Mouse (Mus musculus): Measurements from ENCODE around the gene Rsl1.
"Not testable (repeated sequence)": the region's sequence is repeated elsewhere in the genome, so short reads cannot be mapped to it uniquely, and the experiment has no call there.

Rsl1 gene

DNA sequence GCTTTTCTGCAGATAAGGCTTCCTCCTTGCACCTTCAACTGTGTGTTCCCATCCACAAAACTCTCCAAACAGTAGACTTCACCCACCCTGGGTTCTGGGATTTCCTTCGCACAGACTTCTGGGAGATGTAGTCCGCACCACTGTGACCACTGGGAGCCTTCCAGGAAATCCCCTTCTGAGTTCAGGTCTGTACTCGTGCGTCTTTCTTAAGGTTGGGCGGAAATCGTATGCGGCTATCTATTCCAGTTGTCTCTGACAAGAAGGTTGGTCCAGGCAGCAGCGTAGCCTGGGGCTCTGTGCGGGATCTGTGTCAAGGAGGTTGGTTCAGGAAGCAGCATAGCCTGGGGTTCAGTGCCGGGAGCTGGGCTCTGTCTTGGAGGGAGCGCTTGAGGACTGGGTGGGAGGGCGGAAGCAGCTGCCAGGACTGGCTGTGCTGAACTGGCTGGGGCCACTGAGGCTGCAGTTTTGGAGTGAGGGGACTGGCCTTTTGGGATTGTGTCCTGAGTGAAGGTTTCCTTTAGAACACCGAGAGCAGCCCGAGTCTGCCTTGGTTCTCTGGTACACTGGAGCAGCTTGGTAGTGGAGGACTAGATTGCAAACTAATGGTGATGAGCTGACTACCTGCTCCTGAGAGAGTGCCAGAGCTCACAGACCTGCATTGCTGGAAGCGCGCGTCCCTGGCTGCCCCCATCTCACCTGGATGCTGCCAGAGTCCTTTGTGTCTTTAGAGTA lies at the start of gene Rsl1:
Rsl1 (plus strand) TSS at position 192 of the 732 bp plus-strand sequence.
- DNase-seq (ENCODE audit: low read depth, low spot score): not testable (repeated sequence)

DNA sequence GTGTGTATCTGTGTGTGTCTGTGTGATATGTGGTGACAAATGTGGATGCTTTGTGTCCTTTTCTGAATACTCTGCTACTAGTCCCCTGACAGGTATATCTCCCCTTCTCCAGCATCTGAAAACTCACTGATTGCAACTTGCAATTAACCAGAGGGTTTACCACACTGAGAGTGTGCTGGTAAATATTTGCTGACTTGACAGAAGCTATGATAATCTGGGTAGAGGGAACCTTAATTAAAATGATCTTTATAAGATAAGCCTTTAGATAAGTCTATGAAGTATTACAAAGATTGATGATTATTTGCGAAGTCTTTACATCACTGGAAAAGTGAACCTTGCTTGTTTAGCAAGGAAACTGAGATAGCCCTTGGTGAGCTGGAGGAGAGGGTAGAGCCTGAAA lies 48.5 kb upstream of the Rsl1 start:
- DNase-seq (ENCODE audit: low read depth, low spot score): no peak

- DNase-seq (ENCODE audit: low read depth, low spot score): not testable (repeated sequence)
These were observed 45.5 kb upstream of the Rsl1 start for GRCm38 (mm10) chr13:67127507-67127906.

DNA sequence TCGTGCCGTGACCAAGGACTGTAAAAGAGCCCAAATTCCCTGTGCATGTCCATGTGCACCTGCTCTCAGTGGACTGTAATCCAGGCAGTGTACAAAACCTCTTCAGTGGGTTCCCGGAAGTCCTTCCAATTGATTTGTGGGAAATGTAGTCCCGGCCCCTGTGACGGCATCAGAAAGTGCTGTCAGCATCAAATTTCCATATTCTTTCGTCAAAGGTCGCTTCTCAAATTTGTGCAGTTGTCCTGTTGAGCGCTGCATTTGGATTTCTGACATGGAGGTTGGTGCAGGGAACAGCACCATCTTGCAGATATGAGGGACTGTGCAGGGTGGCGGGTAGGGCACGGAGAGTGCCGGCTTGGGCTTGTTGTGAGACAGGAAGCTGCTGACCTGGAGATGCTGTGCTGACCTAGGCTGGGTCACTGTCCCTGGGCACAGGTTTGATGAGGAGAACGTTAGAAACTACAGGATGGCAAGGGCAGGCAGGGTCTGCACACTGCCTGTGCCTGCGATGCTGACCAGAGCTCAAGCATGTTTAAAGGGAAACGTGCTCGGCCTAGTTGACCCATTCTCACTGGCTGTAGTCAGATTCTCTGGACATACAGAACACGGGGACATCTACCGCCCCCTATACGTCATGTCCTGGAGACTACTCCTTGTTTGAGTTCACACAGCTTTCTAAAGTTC lies 44.8 kb upstream of the Rsl1 start:
- DNase-seq (ENCODE audit: low read depth, low spot score): no peak

GRCm38 (mm10) chr13:67166122-67166521 lies 6.9 kb upstream of the Rsl1 start:
- not testable (repeated sequence) for DNase-seq (ENCODE audit: low read depth, low spot score)

DNA sequence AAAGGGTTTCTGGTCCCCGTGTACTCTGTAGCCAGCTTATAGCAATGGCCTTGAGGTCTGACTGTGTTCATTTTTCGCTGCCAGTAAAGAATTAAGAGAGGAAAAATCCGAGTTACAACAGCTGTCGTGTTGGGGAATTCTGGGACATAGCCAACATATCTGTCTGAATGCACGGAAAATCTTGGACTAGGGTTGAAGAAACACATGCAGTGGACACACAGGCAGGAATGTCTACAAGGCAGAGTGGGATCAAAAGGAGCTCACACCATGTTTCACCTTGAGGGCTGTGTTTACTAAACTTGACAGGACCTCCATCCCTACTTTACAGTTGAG lies 707 bp downstream of the Rsl1 start:
- DNase-seq (ENCODE audit: low read depth, low spot score): no peak

GRCm38 (mm10) chr13:67194340-67194894 lies 21.4 kb downstream of the Rsl1 start, which contains the start of gene Zfp455:
Zfp455 (plus strand) TSS chr13:67194506.
- no peak for DNase-seq (ENCODE audit: low read depth, low spot score)

GRCm38 (mm10) chr13:67201656-67202055 lies 28.7 kb downstream of the Rsl1 start:
- no peak for DNase-seq (ENCODE audit: low read depth, low spot score)

- DNase-seq (ENCODE audit: low read depth, low spot score): no peak
These were observed 41.1 kb downstream of the Rsl1 start for GRCm38 (mm10) chr13:67214015-67214607.
